Mouse (Mus musculus) limb, embryonic 15.5 days (tissue): ENCODE data around the gene Ykt6. TPM values are rescaled to one million over a fixed set of nuclear protein-coding genes. Genes with fewer than 3 reads are reported as not detected.

Experiments
- ATAC-seq: fragments of 200-750 bp; cut with Nextera tagmentation; 2 replicates; pipeline ENCODE4 v1.8.0; 2017; ENCODE audit warnings: low read depth, moderate TSS enrichment; ENCODE audit not compliant: insufficient number of reproducible peaks, low FRiP score, low TSS enrichment
- H3K27ac ChIP-seq: fragments of 300-500 bp; sonication (generic); 2 replicates; pipeline ENCODE4 v1.5.1; 2015; ENCODE audit warnings: moderate library complexity, mild to moderate bottlenecking, inconsistent platforms
- H3K27me3 ChIP-seq: fragments of 300-500 bp; sonication (generic); 2 replicates; pipeline ENCODE4 v1.6.1; 2015; ENCODE audit warnings: inconsistent platforms
- H3K36me3 ChIP-seq: fragments of 300-500 bp; sonication (generic); 2 replicates; pipeline ENCODE4 v1.6.1; 2015; ENCODE audit warnings: inconsistent platforms
- H3K4me1 ChIP-seq: fragments of 300-500 bp; sonication (generic); 2 replicates; pipeline ENCODE4 v1.6.1; 2015; ENCODE audit warnings: inconsistent platforms
- H3K4me2 ChIP-seq: fragments of 300-500 bp; sonication (generic); 2 replicates; pipeline ENCODE4 v1.6.1; 2015; ENCODE audit warnings: mild to moderate bottlenecking, inconsistent platforms
- H3K4me3 ChIP-seq: fragments of 300-500 bp; sonication (generic); 2 replicates; pipeline ENCODE4 v1.5.1; 2015; ENCODE audit warnings: mild to moderate bottlenecking, inconsistent platforms
- H3K9ac ChIP-seq: fragments of 300-500 bp; sonication (generic); 2 replicates; pipeline ENCODE4 v1.6.1; 2015; ENCODE audit warnings: inconsistent platforms
- H3K9me3 ChIP-seq: fragments of 300-500 bp; sonication (generic); 2 replicates; pipeline ENCODE4 v1.6.1; 2016; ENCODE audit warnings: inconsistent platforms
- whole genome bisulfite sequencing: fragments of 180-500 bp; shearing (Covaris S2); methylation state at CpG from one replicate; pipeline ENCODE4 v1.1.7; 2015; 5-methylcytosine and 5-hydroxymethylcytosine counted together
- polyA plus RNA-seq: library from polyadenylated mRNA; unstranded; fragments of >200 nt; fragmentation: Nextera tagmentation; extraction: Ambion mirVana; gene quantifications from 2 replicates; pipeline ENCODE4 v1.2.1, GENCODE M21; 2015

Gene Ykt6
- polyA plus RNA-seq = 67.4 and 77.4 TPM in 2 replicates

DNA sequence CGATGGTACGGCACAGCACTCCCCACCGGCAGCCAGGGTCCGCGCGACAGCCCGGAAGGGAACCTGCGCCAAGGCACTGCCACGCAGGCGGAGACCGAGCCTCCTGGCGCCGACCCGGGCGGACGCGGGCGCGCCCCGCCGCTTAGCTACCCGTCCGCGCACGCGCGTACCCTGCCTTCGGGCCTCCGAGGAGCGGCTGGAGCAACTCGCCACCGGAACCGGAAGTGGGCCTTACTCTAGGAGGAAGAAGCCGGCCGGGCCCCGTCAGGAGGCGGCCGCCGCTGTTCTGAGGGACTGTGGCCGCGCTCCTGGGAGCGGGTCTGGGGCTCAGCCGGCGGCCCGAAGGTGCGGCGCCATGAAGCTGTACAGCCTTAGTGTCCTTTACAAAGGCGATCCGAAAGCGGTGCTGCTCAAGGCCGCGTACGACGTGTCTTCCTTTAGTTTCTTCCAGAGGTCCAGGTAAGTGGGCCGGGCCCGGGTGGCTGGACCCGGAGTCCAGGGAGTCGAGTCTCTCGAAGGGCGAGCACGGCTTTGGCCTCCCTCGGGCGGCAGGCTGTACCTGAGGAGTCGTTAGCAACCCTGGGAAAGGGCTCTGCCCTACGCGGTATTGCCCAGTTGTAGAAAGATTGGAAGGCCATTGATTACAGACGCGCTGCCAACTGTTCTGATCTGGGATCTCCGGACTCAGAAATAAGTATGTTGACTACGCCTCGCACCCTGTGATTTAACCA, at the start of gene Ykt6:
Gene Ykt6, plus strand, starts transcription at position 148 of the 731 bp plus-strand sequence.
- Histone ChIP-seq H3K27ac (peak within 1 kb of the TSS; percentile 96), H3K27me3 (no peaks in the 10 kb centered on the region), H3K9me3 (no peaks in the 10 kb centered on the region), H3K4me3 (peak within 1 kb of the TSS; percentile 88), H3K9ac (peak within 1 kb of the TSS; percentile 89), H3K4me2 (peak within 1 kb of the TSS; percentile 67), H3K4me1 (peaks cover 16% of the 10 kb centered on the region), H3K36me3 (peaks cover 17% of the 10 kb centered on the region; the same call in 1 of the 2 replicates)
- peak; percentile 94 for ATAC-seq
- under 1% methylated on average over 71 of the region's 71 CpGs for WGBS

GRCm38 (mm10) chr11:5905778-5906518, 49.5 kb upstream of the Ykt6 start:
- ATAC-seq = no peak
- no peaks in the 10 kb centered on the region for H3K36me3 ChIP-seq
- no peak overlapping the region for H3K4me2 ChIP-seq
- H3K4me1 ChIP-seq = peaks cover 19% of the 10 kb centered on the region
- no peaks in the 10 kb centered on the region; the same call in 1 of the 2 replicates for H3K27me3 ChIP-seq
- no peak overlapping the region for H3K4me3 ChIP-seq
- no peak overlapping the region for H3K27ac ChIP-seq
- WGBS = 76% methylated on average over 10 of the region's 10 CpGs
- H3K9ac ChIP-seq = no peak overlapping the region
- no peaks in the 10 kb centered on the region for H3K9me3 ChIP-seq

DNA sequence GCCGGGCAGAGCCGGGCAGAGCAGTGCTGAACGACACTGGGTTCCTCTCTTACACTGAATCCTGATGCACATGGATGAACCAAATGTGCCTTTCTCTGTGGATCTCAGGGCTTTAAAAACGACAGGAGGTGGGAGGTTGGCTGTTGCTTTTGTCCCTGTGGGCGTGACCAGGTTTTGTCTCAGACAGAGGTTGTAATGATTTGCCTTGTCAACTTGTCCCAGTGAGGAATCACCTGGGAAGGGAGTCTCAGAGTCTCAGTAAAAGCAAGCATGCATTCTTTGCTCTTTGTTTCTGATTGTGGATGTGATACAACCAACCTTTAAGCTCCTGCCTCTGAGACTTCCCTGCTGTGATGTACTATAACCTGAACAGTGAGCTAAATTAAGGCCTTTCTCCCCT, 48.4 kb upstream of the Ykt6 start:
- 54% methylated on average over 5 of the region's 5 CpGs for WGBS
- H3K36me3 ChIP-seq = no peaks in the 10 kb centered on the region
- no peaks in the 10 kb centered on the region for H3K27me3 ChIP-seq
- no peak for ATAC-seq
- H3K9ac ChIP-seq = no peak overlapping the region
- no peaks in the 10 kb centered on the region for H3K9me3 ChIP-seq
- H3K4me3 ChIP-seq = no peak overlapping the region
- no peak overlapping the region for H3K27ac ChIP-seq
- peaks cover 8% of the 10 kb centered on the region for H3K4me1 ChIP-seq
- H3K4me2 ChIP-seq = no peak overlapping the region

- Histone ChIP-seq H3K9me3 (no peaks in the 10 kb centered on the region), H3K4me3 (no peak overlapping the region), H3K27ac (no peak overlapping the region), H3K36me3 (no peaks in the 10 kb centered on the region), H3K4me1 (peaks cover 14% of the 10 kb centered on the region; the same call in 1 of the 2 replicates), H3K27me3 (no peaks in the 10 kb centered on the region), H3K4me2 (no peak overlapping the region), H3K9ac (no peak overlapping the region)
- 72% methylated on average over 4 of the region's 4 CpGs for WGBS
- no peak for ATAC-seq
Measured at GRCm38 (mm10) chr11:5908642-5909041, 46.9 kb upstream of the Ykt6 start.

- H3K36me3 ChIP-seq = no peaks in the 10 kb centered on the region
- no peaks in the 10 kb centered on the region for H3K9me3 ChIP-seq
- H3K4me1 ChIP-seq = peaks cover 11% of the 10 kb centered on the region; the same call in 1 of the 2 replicates
- H3K9ac ChIP-seq = no peak overlapping the region
- no peak for ATAC-seq
- no peak overlapping the region for H3K27ac ChIP-seq
- WGBS = 27% methylated on average over 5 of the region's 5 CpGs
- H3K27me3 ChIP-seq = no peaks in the 10 kb centered on the region
- H3K4me3 ChIP-seq = no peak overlapping the region
- no peak overlapping the region for H3K4me2 ChIP-seq
Measured at GRCm38 (mm10) chr11:5912635-5913034, 42.9 kb upstream of the Ykt6 start.

- no peak overlapping the region for H3K27ac ChIP-seq
- peaks cover 11% of the 10 kb centered on the region; the same call in 1 of the 2 replicates for H3K4me1 ChIP-seq
- H3K36me3 ChIP-seq = no peaks in the 10 kb centered on the region
- H3K27me3 ChIP-seq = no peaks in the 10 kb centered on the region
- 57% methylated on average over 8 of the region's 8 CpGs for WGBS
- no peak overlapping the region for H3K4me3 ChIP-seq
- no peak overlapping the region for H3K9ac ChIP-seq
- no peak for ATAC-seq
- no peaks in the 10 kb centered on the region for H3K9me3 ChIP-seq
- H3K4me2 ChIP-seq = no peak overlapping the region
Measured at GRCm38 (mm10) chr11:5913256-5913655, 42.2 kb upstream of the Ykt6 start.

- Histone ChIP-seq H3K4me2 (no peak overlapping the region), H3K27ac (no peak overlapping the region), H3K27me3 (no peaks in the 10 kb centered on the region), H3K9me3 (no peaks in the 10 kb centered on the region), H3K4me3 (no peak overlapping the region), H3K9ac (no peak overlapping the region), H3K4me1 (peaks cover 11% of the 10 kb centered on the region; the same call in 1 of the 2 replicates), H3K36me3 (no peaks in the 10 kb centered on the region)
- 75% methylated on average over 4 of the region's 4 CpGs for WGBS
- no peak for ATAC-seq
Measured at GRCm38 (mm10) chr11:5913936-5914335, 41.6 kb upstream of the Ykt6 start.

- 66% methylated on average over 5 of the region's 5 CpGs for WGBS
- Histone ChIP-seq H3K36me3 (no peaks in the 10 kb centered on the region), H3K9ac (no peak overlapping the region), H3K4me2 (no peak overlapping the region), H3K27me3 (no peaks in the 10 kb centered on the region), H3K4me3 (no peak overlapping the region), H3K9me3 (no peaks in the 10 kb centered on the region), H3K4me1 (peaks cover 11% of the 10 kb centered on the region; the same call in 1 of the 2 replicates), H3K27ac (no peak overlapping the region)
- no peak for ATAC-seq
Measured at GRCm38 (mm10) chr11:5914940-5915339, 40.6 kb upstream of the Ykt6 start.

- no peak for ATAC-seq
- no peak overlapping the region for H3K27ac ChIP-seq
- no peaks in the 10 kb centered on the region for H3K9me3 ChIP-seq
Measured at GRCm38 (mm10) chr11:5915429-5916177, 39.9 kb upstream of the Ykt6 start.

DNA sequence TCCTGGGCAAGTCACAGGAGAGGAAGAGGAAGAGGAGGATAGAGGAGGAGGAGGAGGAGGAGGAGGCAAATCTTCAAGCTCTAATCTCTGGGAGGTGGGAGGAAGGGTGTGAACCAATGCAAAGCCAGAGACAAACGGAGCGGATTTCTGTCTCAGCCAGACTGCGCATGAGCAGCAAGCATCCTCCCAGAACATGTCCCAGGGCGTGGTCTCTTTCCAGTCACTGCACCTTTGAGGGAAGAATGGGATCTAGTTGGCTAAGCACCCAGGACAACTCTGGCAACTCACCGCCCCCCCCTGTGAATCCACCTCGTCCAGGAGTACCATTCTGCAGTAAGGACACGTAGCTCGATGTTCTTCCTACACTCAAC, 39.3 kb upstream of the Ykt6 start:
- no peaks in the 10 kb centered on the region for H3K27me3 ChIP-seq
- 70% methylated on average over 8 of the region's 8 CpGs for WGBS
- no peak for ATAC-seq
- no peaks in the 10 kb centered on the region for H3K9me3 ChIP-seq
- H3K4me3 ChIP-seq = no peak overlapping the region
- no peak overlapping the region for H3K9ac ChIP-seq
- H3K4me1 ChIP-seq = peaks cover 13% of the 10 kb centered on the region
- H3K27ac ChIP-seq = no peak overlapping the region
- no peaks in the 10 kb centered on the region for H3K36me3 ChIP-seq
- H3K4me2 ChIP-seq = no peak overlapping the region

More at GRCm38 (mm10) chr11:5915429-5916177, 39.9 kb upstream of the Ykt6 start:
- WGBS = 69% methylated on average over 5 of the region's 5 CpGs
- Histone ChIP-seq H3K4me2 (no peak overlapping the region), H3K27me3 (no peaks in the 10 kb centered on the region), H3K9ac (no peak overlapping the region), H3K4me1 (peaks cover 13% of the 10 kb centered on the region), H3K36me3 (no peaks in the 10 kb centered on the region), H3K4me3 (no peak overlapping the region)

DNA sequence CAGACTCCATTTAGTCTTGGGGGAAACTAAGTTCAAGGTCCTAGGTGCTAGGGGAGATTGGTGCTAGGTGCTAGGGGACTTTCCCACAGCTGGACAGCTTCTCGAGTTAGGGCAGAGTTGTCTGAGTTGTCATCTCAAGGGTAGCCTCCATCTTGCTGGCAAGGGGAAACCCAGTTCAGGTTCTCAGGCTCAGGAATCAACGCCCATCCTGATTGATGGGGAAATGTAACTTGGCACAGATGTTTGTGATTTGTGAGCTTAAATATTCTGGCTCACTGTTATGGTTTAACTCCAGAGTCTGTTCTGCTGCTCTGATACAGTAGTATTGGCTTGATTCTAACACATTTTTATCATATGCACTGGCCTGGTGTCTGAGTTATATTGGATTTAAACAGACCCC, 37.4 kb upstream of the Ykt6 start:
- Histone ChIP-seq H3K27me3 (no peaks in the 10 kb centered on the region), H3K9me3 (no peaks in the 10 kb centered on the region), H3K4me2 (no peak overlapping the region), H3K9ac (no peak overlapping the region), H3K4me3 (no peak overlapping the region), H3K36me3 (no peaks in the 10 kb centered on the region), H3K4me1 (peaks cover 5% of the 10 kb centered on the region), H3K27ac (no peak overlapping the region)
- WGBS = 51% methylated on average over 2 of the region's 2 CpGs
- no peak for ATAC-seq
